Mouse (Mus musculus): ENCODE measurements at regions not wholly inside any gene's neighbourhood (a gene's known extent, or its start where the extent isn't known, plus 50 kb on each side); places are given as distances from the start of the nearest gene placed in this dataset.

GRCm38 (mm10) chr4:81695182-81695581 lies 252.6 kb upstream of the Mpdz start:
- TF ChIP-seq CTCF (IDR thresholded peaks at IDR 0.05; ENCODE audit: low read depth, low read length) (no peak), POLR2A (IDR thresholded peaks at IDR 0.05; ENCODE audit: extremely low read depth, insufficient read depth, low read length) (no peak)

Measured in liver, adult 2 months (tissue).